Mouse (Mus musculus): ENCODE data around the gene Olfr655. TPM values are rescaled to one million over a fixed set of nuclear protein-coding genes. Genes with fewer than 3 reads are reported as not detected.

Olfr655 gene
- polyA plus RNA-seq, 1 experiment from 2014 or later, result not detected

GRCm38 (mm10) chr7:104586725-104587124 lies 14.9 kb downstream of the Olfr655 start, which contains the start of gene Olfr654:
TSS of gene Olfr654 (plus strand) at chr7:104587025.
- WGBS, result 78% methylated on average over 4 of the region's 4 CpGs

GRCm38 (mm10) chr7:104581429-104581828 lies 20.1 kb downstream of the Olfr655 start:
- ATAC-seq (ENCODE audit: insufficient read depth), result no peak
- 77% methylated on average over 4 of the region's 4 CpGs for WGBS
- H3K9ac ChIP-seq, result no peak overlapping the region
- no peak overlapping the region for H3K4me2 ChIP-seq
- H3K36me3 ChIP-seq (ENCODE audit: insufficient read depth), result no peaks in the 10 kb centered on the region
- H3K27me3 ChIP-seq (ENCODE audit: insufficient read depth, low read length), result no peaks in the 10 kb centered on the region
- TF ChIP-seq CTCF (IDR thresholded peaks at IDR 0.05; ENCODE audit: low read depth), result no peak
- H3K9me3 ChIP-seq (ENCODE audit: low read depth, low read length), result no peaks in the 10 kb centered on the region
- DNase-seq, result no peak
- H3K27ac ChIP-seq (ENCODE audit: low read depth), result no peak overlapping the region
- no peaks in the 10 kb centered on the region for H3K4me1 ChIP-seq (ENCODE audit: insufficient read depth)
- H3K4me3 ChIP-seq (ENCODE audit: low read depth, low read length), result no peak overlapping the region

More at GRCm38 (mm10) chr7:104586725-104587124, 14.9 kb downstream of the Olfr655 start, which contains the start of gene Olfr654:
- no peak for TF ChIP-seq CTCF (IDR thresholded peaks at IDR 0.05; ENCODE audit: low read depth)
- ATAC-seq (ENCODE audit: insufficient read depth), result no peak
- H3K4me1 ChIP-seq (ENCODE audit: insufficient read depth), result no peaks in the 10 kb centered on the region
- H3K36me3 ChIP-seq (ENCODE audit: insufficient read depth), result no peaks in the 10 kb centered on the region
- no peak within 1 kb of the TSS for H3K4me3 ChIP-seq (ENCODE audit: low read depth, low read length)
- no peak for DNase-seq
- H3K27me3 ChIP-seq (ENCODE audit: insufficient read depth, low read length), result no peaks in the 10 kb centered on the region
- H3K4me2 ChIP-seq, result no peak within 1 kb of the TSS
- H3K9ac ChIP-seq, result no peak within 1 kb of the TSS
- H3K9me3 ChIP-seq (ENCODE audit: low read depth, low read length), result no peaks in the 10 kb centered on the region
- H3K27ac ChIP-seq (ENCODE audit: low read depth), result no peak within 1 kb of the TSS

GRCm38 (mm10) chr7:104580846-104581245 lies 20.7 kb downstream of the Olfr655 start:
- no peak overlapping the region for H3K9ac ChIP-seq
- DNase-seq, result no peak
- no peaks in the 10 kb centered on the region for H3K9me3 ChIP-seq (ENCODE audit: low read depth, low read length)
- no peaks in the 10 kb centered on the region for H3K27me3 ChIP-seq (ENCODE audit: insufficient read depth, low read length)
- no peak overlapping the region for H3K27ac ChIP-seq (ENCODE audit: low read depth)
- H3K4me1 ChIP-seq (ENCODE audit: insufficient read depth), result no peaks in the 10 kb centered on the region
- H3K36me3 ChIP-seq (ENCODE audit: insufficient read depth), result no peaks in the 10 kb centered on the region
- no peak for ATAC-seq (ENCODE audit: insufficient read depth)
- no peak overlapping the region for H3K4me3 ChIP-seq (ENCODE audit: low read depth, low read length)
- WGBS, result 85% methylated on average over 4 of the region's 4 CpGs
- no peak for TF ChIP-seq CTCF (IDR thresholded peaks at IDR 0.05; ENCODE audit: low read depth)
- no peak overlapping the region for H3K4me2 ChIP-seq

- WGBS, result 51% methylated on average over 2 of the region's 2 CpGs
- Histone ChIP-seq H3K9me3 (ENCODE audit: low read depth, low read length) (no peaks in the 10 kb centered on the region), H3K4me3 (ENCODE audit: low read depth, low read length) (no peak within 1 kb of the TSS), H3K4me1 (ENCODE audit: insufficient read depth) (no peaks in the 10 kb centered on the region), H3K27ac (ENCODE audit: low read depth) (no peak within 1 kb of the TSS), H3K4me2 (no peak within 1 kb of the TSS), H3K9ac (no peak within 1 kb of the TSS), H3K36me3 (ENCODE audit: insufficient read depth) (no peaks in the 10 kb centered on the region), H3K27me3 (ENCODE audit: insufficient read depth, low read length) (no peaks in the 10 kb centered on the region)
- TF ChIP-seq CTCF (IDR thresholded peaks at IDR 0.05; ENCODE audit: low read depth), result no peak
- no peak for DNase-seq
- no peak for ATAC-seq (ENCODE audit: insufficient read depth)
These were observed 24.6 kb downstream of the Olfr655 start, which contains the start of gene Olfr653 for GRCm38 (mm10) chr7:104577014-104577413. TSS of gene Olfr653 (plus strand) at chr7:104577314.

GRCm38 (mm10) chr7:104560601-104561000 lies 41.0 kb downstream of the Olfr655 start, which contains the start of gene Olfr652:
TSS of gene Olfr652 (plus strand) at chr7:104560901.
- ATAC-seq (ENCODE audit: insufficient read depth) (no peak), DNase-seq (no peak)
- no peaks in the 10 kb centered on the region for H3K4me1 ChIP-seq (ENCODE audit: insufficient read depth)
- H3K4me3 ChIP-seq (ENCODE audit: low read depth, low read length), result no peak within 1 kb of the TSS
- no peak for TF ChIP-seq CTCF (IDR thresholded peaks at IDR 0.05; ENCODE audit: low read depth)
- no peaks in the 10 kb centered on the region for H3K36me3 ChIP-seq (ENCODE audit: insufficient read depth)
- H3K9me3 ChIP-seq (ENCODE audit: low read depth, low read length), result no peaks in the 10 kb centered on the region
- no peak within 1 kb of the TSS for H3K27ac ChIP-seq (ENCODE audit: low read depth)
- no peaks in the 10 kb centered on the region for H3K27me3 ChIP-seq (ENCODE audit: insufficient read depth, low read length)
- no peak within 1 kb of the TSS for H3K4me2 ChIP-seq
- H3K9ac ChIP-seq, result no peak within 1 kb of the TSS

GRCm38 (mm10) chr7:104552700-104553099 lies 48.9 kb downstream of the Olfr655 start:
- H3K9ac ChIP-seq, result no peak overlapping the region
- no peak for TF ChIP-seq CTCF (IDR thresholded peaks at IDR 0.05; ENCODE audit: low read depth)
- no peak overlapping the region for H3K4me3 ChIP-seq (ENCODE audit: low read depth, low read length)
- H3K27ac ChIP-seq (ENCODE audit: low read depth), result no peak overlapping the region
- no peak for DNase-seq
- H3K4me1 ChIP-seq (ENCODE audit: insufficient read depth), result no peaks in the 10 kb centered on the region
- ATAC-seq (ENCODE audit: insufficient read depth), result no peak
- H3K27me3 ChIP-seq (ENCODE audit: insufficient read depth, low read length), result no peaks in the 10 kb centered on the region
- no peaks in the 10 kb centered on the region for H3K9me3 ChIP-seq (ENCODE audit: low read depth, low read length)
- 73% methylated on average over 1 of the region's 1 CpGs for WGBS
- H3K36me3 ChIP-seq (ENCODE audit: insufficient read depth), result no peaks in the 10 kb centered on the region
- H3K4me2 ChIP-seq, result no peak overlapping the region

GRCm38 (mm10) chr7:104549833-104550232 lies 51.7 kb downstream of the Olfr655 start, which contains the start of gene Olfr651:
TSS of gene Olfr651 (plus strand) at chr7:104550133.
- Histone ChIP-seq H3K9me3 (ENCODE audit: low read depth, low read length) (no peaks in the 10 kb centered on the region), H3K9ac (no peak within 1 kb of the TSS), H3K27me3 (ENCODE audit: insufficient read depth, low read length) (no peaks in the 10 kb centered on the region), H3K4me2 (no peak within 1 kb of the TSS), H3K4me1 (ENCODE audit: insufficient read depth) (no peaks in the 10 kb centered on the region), H3K36me3 (ENCODE audit: insufficient read depth) (no peaks in the 10 kb centered on the region), H3K4me3 (ENCODE audit: low read depth, low read length) (no peak within 1 kb of the TSS), H3K27ac (ENCODE audit: low read depth) (no peak within 1 kb of the TSS)
- TF ChIP-seq CTCF (IDR thresholded peaks at IDR 0.05; ENCODE audit: low read depth), result no peak
- WGBS, result 59% methylated on average over 5 of the region's 5 CpGs
- no peak for ATAC-seq (ENCODE audit: insufficient read depth)
- no peak for DNase-seq

Other genes with a start within 250 kb of the Olfr655 start
- 1.0 and 1.4 TPM in 2 replicates for gene Trim12c, start 248.4 kb downstream of the Olfr655 start, polyA plus RNA-seq (2014; fragmentation: Nextera tagmentation; extraction: Ambion mirVana)
- 0.04 and 0.11 TPM in 2 replicates for gene Trim30b, start 231.9 kb downstream of the Olfr655 start, polyA plus RNA-seq (2014; fragmentation: Nextera tagmentation; extraction: Ambion mirVana)
- gene Trim30c, start 200.9 kb downstream of the Olfr655 start, polyA plus RNA-seq (2014; fragmentation: Nextera tagmentation; extraction: Ambion mirVana), result 0.24 and 0.32 TPM in 2 replicates
- 0.71 and 1.2 TPM in 2 replicates for gene Trim30a, start 136.6 kb downstream of the Olfr655 start, polyA plus RNA-seq (2014; fragmentation: Nextera tagmentation; extraction: Ambion mirVana)
- gene Trim30d, start 93.9 kb downstream of the Olfr655 start, polyA plus RNA-seq (2014; fragmentation: Nextera tagmentation; extraction: Ambion mirVana), result 0.29 and 0.46 TPM in 2 replicates
- gene Olfr651, start 51.6 kb downstream of the Olfr655 start, polyA plus RNA-seq (2014; fragmentation: Nextera tagmentation; extraction: Ambion mirVana), result not detected in 2 replicates
- gene Olfr652, start 40.9 kb downstream of the Olfr655 start, polyA plus RNA-seq (2014; fragmentation: Nextera tagmentation; extraction: Ambion mirVana), result not detected in 2 replicates
- gene Olfr653, start 24.5 kb downstream of the Olfr655 start, polyA plus RNA-seq (2014; fragmentation: Nextera tagmentation; extraction: Ambion mirVana), result not detected in 2 replicates
- gene Olfr654, start 14.8 kb downstream of the Olfr655 start, polyA plus RNA-seq (2014; fragmentation: Nextera tagmentation; extraction: Ambion mirVana), result not detected in 2 replicates
- not detected in 2 replicates for gene Olfr656, start 12.2 kb upstream of the Olfr655 start, polyA plus RNA-seq (2014; fragmentation: Nextera tagmentation; extraction: Ambion mirVana)
- gene Olfr657, start 23.0 kb upstream of the Olfr655 start, polyA plus RNA-seq (2014; fragmentation: Nextera tagmentation; extraction: Ambion mirVana), result not detected in 2 replicates
- 0.07 TPM in 1 of 2 replicates, not detected in the other for gene Olfr658, start 45.5 kb upstream of the Olfr655 start, polyA plus RNA-seq (2014; fragmentation: Nextera tagmentation; extraction: Ambion mirVana)
- gene Olfr659, start 65.0 kb upstream of the Olfr655 start, polyA plus RNA-seq (2014; fragmentation: Nextera tagmentation; extraction: Ambion mirVana), result not detected in 2 replicates
- not detected in 2 replicates for gene Olfr661, start 84.7 kb upstream of the Olfr655 start, polyA plus RNA-seq (2014; fragmentation: Nextera tagmentation; extraction: Ambion mirVana)
- not detected in 2 replicates for gene Usp17le, start 175.7 kb upstream of the Olfr655 start, polyA plus RNA-seq (2014; fragmentation: Nextera tagmentation; extraction: Ambion mirVana)
- not detected in 2 replicates for gene Usp17lb, start 240.8 kb upstream of the Olfr655 start, polyA plus RNA-seq (2014; fragmentation: Nextera tagmentation; extraction: Ambion mirVana)

Measured in lung, embryonic 14.5 days (tissue).